Mouse (Mus musculus): ENCODE data around the gene Hdac7. TPM values are rescaled to one million over a fixed set of nuclear protein-coding genes. Genes with fewer than 3 reads are reported as not detected.

The Hdac7 gene
- total and polyA plus RNA-seq, 3 experiments = 19.8 to 55.2 (median 21.7) TPM

GRCm38 (mm10) chr15:97776514-97776913, 67.8 kb downstream of the Hdac7 start:
- no peak overlapping the region for H3K27ac ChIP-seq (ENCODE audit: insufficient read depth, low read depth)
- H3K9ac ChIP-seq (ENCODE audit: insufficient read depth, low read depth) = no peak overlapping the region; the same call in 1 of the 2 replicates
- no peaks in the 10 kb centered on the region for H3K36me3 ChIP-seq (replicated peaks in 1 of 2; ENCODE audit: control insufficient read depth in 1 of 2, insufficient read depth in 1 of 2, low read length in 1 of 2)
- in situ Hi-C loops (cut with MboI; ENCODE audit: low pct_ligation_motif_present, low pct_unique_long_range_greater_than_20kb, low sequenced_read_pairs) (loop anchor here (5.0 kb wide), 1 partner anchor 59 kb away; no protein-coding TSS in a partner anchor), dilution Hi-C loops (cut with MboI; ENCODE audit: extremely low pct_ligation_motif_present, extremely low pct_unique_long_range_greater_than_20kb, low sequenced_read_pairs) (loop anchor here (25.0 kb wide), 1 partner anchor 186 kb away; the partner anchor contains the start of gene Tmem106c)
- no peak overlapping the region for H3K4me3 ChIP-seq (replicated peaks in 1 of 3; ENCODE audit: low read depth in 2 of 3, low read length in 2 of 3, poor library complexity in 1 of 3)
- H3K79me2 ChIP-seq (replicated peaks; ENCODE audit: control insufficient read depth, extremely low read depth, insufficient read depth, poor library complexity, severe bottlenecking) = no peaks in the 10 kb centered on the region
- 0 out of 2 replicates have a peak overlapping the region, but pooled peaks have one; percentile 18 for H3K4me2 ChIP-seq (ENCODE audit: insufficient read depth, low read depth, poor library complexity, severe bottlenecking)
- no peak for TF ChIP-seq MAZ (IDR thresholded peaks at IDR 0.05; ENCODE audit: low read depth, low read length)
- TF ChIP-seq MYC (IDR thresholded peaks at IDR 0.05; ENCODE audit: low read depth, low read length) = no peak
- no peak for TF ChIP-seq TBP (conservative IDR thresholded peaks at IDR 0.05; ENCODE audit: low read depth, low read length)
- no peak for TF ChIP-seq GABPA (IDR thresholded peaks at IDR 0.05; ENCODE audit: insufficient replicate concordance, low read depth, low read length)
- TF ChIP-seq NRF1 (IDR thresholded peaks at IDR 0.05; ENCODE audit: low read depth, low read length) = peak; percentile 32; the same call in 1 of the 2 replicates
- TF ChIP-seq POLR2A (IDR thresholded peaks at IDR 0.05; ENCODE audit: low read depth, low read length) = no peak
- no peak for TF ChIP-seq MAX (IDR thresholded peaks at IDR 0.05; ENCODE audit: low read length)
- no peak for TF ChIP-seq USF2 (conservative IDR thresholded peaks at IDR 0.05; ENCODE audit: low read depth, low read length)
- no peak for TF ChIP-seq EP300 (IDR thresholded peaks at IDR 0.05; ENCODE audit: low read length)
- TF ChIP-seq IRF4 (IDR thresholded peaks at IDR 0.05; ENCODE audit: low read depth, low read length) = no peak
- TF ChIP-seq CHD2 (IDR thresholded peaks at IDR 0.05; ENCODE audit: low read length) = no peak
- no peak for TF ChIP-seq CHD1 (IDR thresholded peaks at IDR 0.05; ENCODE audit: low read depth, low read length)
- TF ChIP-seq UBTF (IDR thresholded peaks at IDR 0.05; ENCODE audit: low read depth, low read length) = no peak
- peak; percentile 90 to 92 for TF ChIP-seq CTCF (conservative IDR thresholded peaks at IDR 0.05 in 1 of 2, IDR thresholded peaks at IDR 0.05 in 1 of 2; ENCODE audit: low read depth in 2 of 2, low read length in 2 of 2)
- no peak for TF ChIP-seq ETS1 (conservative IDR thresholded peaks at IDR 0.05; ENCODE audit: low read depth, low read length)
- no peak for TF ChIP-seq SIN3A (IDR thresholded peaks at IDR 0.05; ENCODE audit: low read length)
- peak; percentile 96 for TF ChIP-seq RAD21 (IDR thresholded peaks at IDR 0.05; ENCODE audit: low read depth, low read length)
- TF ChIP-seq MAFK (IDR thresholded peaks at IDR 0.05; ENCODE audit: insufficient replicate concordance, low read length) = peak; percentile 27; the same call in 1 of the 2 replicates
- TF ChIP-seq E2F4 (IDR thresholded peaks at IDR 0.05; ENCODE audit: insufficient replicate concordance, low read depth, low read length) = no peak
- TF ChIP-seq POLR2AphosphoS2 (IDR thresholded peaks at IDR 0.05; ENCODE audit: low read depth, low read length) = no peak
- no peak for TF ChIP-seq RCOR1 (conservative IDR thresholded peaks at IDR 0.05; ENCODE audit: low read depth, low read length)
- no peak for TF ChIP-seq PAX5 (IDR thresholded peaks at IDR 0.05; ENCODE audit: low read length)
- no peak for TF ChIP-seq JUND (conservative IDR thresholded peaks at IDR 0.05; ENCODE audit: low read depth, low read length)
- TF ChIP-seq ZC3H11A (IDR thresholded peaks at IDR 0.05; ENCODE audit: low read depth, low read length) = peak; percentile 82
- no peak for TF ChIP-seq ZNF384 (IDR thresholded peaks at IDR 0.05; ENCODE audit: low read depth, low read length)
- TF ChIP-seq MEF2A (IDR thresholded peaks at IDR 0.05; ENCODE audit: borderline replicate concordance, low read depth, low read length) = 0 out of 2 replicates have a peak, but pooled peaks have one; percentile 29
- TF ChIP-seq TCF12 (IDR thresholded peaks at IDR 0.05; ENCODE audit: low read depth, low read length) = 0 out of 2 replicates have a peak, but pooled peaks have one; percentile 19
- no peak for TF ChIP-seq BHLHE40 (IDR thresholded peaks at IDR 0.05; ENCODE audit: low read depth, low read length)
- TF ChIP-seq ZKSCAN1 (IDR thresholded peaks at IDR 0.05; ENCODE audit: borderline replicate concordance, low read depth, low read length) = no peak
- TF ChIP-seq KAT2A (IDR thresholded peaks at IDR 0.05; ENCODE audit: insufficient replicate concordance, low read length) = no peak
- peak; percentile 97 for TF ChIP-seq SMC3 (IDR thresholded peaks at IDR 0.05; ENCODE audit: low read depth, low read length)
- TF ChIP-seq ELF1 (IDR thresholded peaks at IDR 0.05; ENCODE audit: low read depth, low read length) = no peak
- TF ChIP-seq HCFC1 (IDR thresholded peaks at IDR 0.05; ENCODE audit: low read depth, low read length) = peak; percentile 36; the same call in 1 of the 2 replicates
- no peak for TF ChIP-seq MXI1 (IDR thresholded peaks at IDR 0.05; ENCODE audit: low read depth, low read length)
- no peak for TF ChIP-seq NELFE (IDR thresholded peaks at IDR 0.05; ENCODE audit: low read depth, low read length)
- TF ChIP-seq USF1 (IDR thresholded peaks at IDR 0.05; ENCODE audit: low read depth, low read length) = no peak
- TF ChIP-seq JUN (IDR thresholded peaks at IDR 0.05; ENCODE audit: insufficient read depth, low read depth, low read length) = no peak
- TF ChIP-seq ZMIZ1 (IDR thresholded peaks at IDR 0.05; ENCODE audit: low read depth, low read length) = no peak
- peak; percentile 80 for DNase-seq (ENCODE audit: extremely low read depth)
- H3K9me3 ChIP-seq (replicated peaks; ENCODE audit: low read length) = no peaks in the 10 kb centered on the region
- H3K4me1 ChIP-seq (ENCODE audit: control insufficient read depth in 1 of 2, insufficient read depth in 2 of 2) = peaks cover 12 to 49% of the 10 kb centered on the region in 2 experiments
- H3K27me3 ChIP-seq (replicated peaks) = peaks cover 2% of the 10 kb centered on the region

Measured in CH12.LX (cell line).